Mouse (Mus musculus) lung, embryonic 16.5 days (tissue): ENCODE data around the gene Tmem51. TPM values are rescaled to one million over a fixed set of nuclear protein-coding genes. Genes with fewer than 3 reads are reported as not detected.

Source experiments
- ATAC-seq: fragments of 200-750 bp; cut with Nextera tagmentation; 2 replicates; pipeline ENCODE4 v1.8.0; 2017; ENCODE audit warnings: low read depth, mild to moderate bottlenecking, moderate library complexity
- H3K27ac ChIP-seq: fragments of 300-500 bp; sonication (generic); 2 replicates; pipeline ENCODE4 v1.5.1; 2014; ENCODE audit warnings: mild to moderate bottlenecking, control low read depth, low read length
- H3K27me3 ChIP-seq: fragments of 300-500 bp; sonication (generic); 2 replicates; pipeline ENCODE4 v1.6.1; 2014; ENCODE audit warnings: low read depth, low read length, mixed read lengths; ENCODE audit not compliant: control insufficient read depth, insufficient read depth
- H3K36me3 ChIP-seq: fragments of 300-500 bp; sonication (generic); 2 replicates; pipeline ENCODE4 v1.6.1; 2014; ENCODE audit warnings: low read length; ENCODE audit not compliant: control insufficient read depth, insufficient read depth
- H3K4me1 ChIP-seq: fragments of 300-500 bp; sonication (generic); replicated peaks from 2 replicates; pipeline ENCODE4 v1.6.1; 2014; ENCODE audit warnings: low read length, mixed read lengths; ENCODE audit not compliant: control insufficient read depth, insufficient read depth
- H3K4me2 ChIP-seq: fragments of 300-500 bp; sonication (generic); 2 replicates; pipeline ENCODE4 v1.6.1; 2014; ENCODE audit warnings: low read depth, low read length, control low read depth
- H3K4me3 ChIP-seq: fragments of 300-500 bp; sonication (generic); 2 replicates; pipeline ENCODE4 v1.5.1; 2014; ENCODE audit warnings: mild to moderate bottlenecking, low read length, control low read depth
- H3K9ac ChIP-seq: fragments of 300-500 bp; sonication (generic); 2 replicates; pipeline ENCODE4 v1.6.1; 2014; ENCODE audit warnings: low read length, control low read depth
- H3K9me3 ChIP-seq: fragments of 300-500 bp; sonication (generic); 2 replicates; pipeline ENCODE4 v1.6.1; 2016; ENCODE audit warnings: low read length; ENCODE audit not compliant: control insufficient read depth
- WGBS: fragments of 180-500 bp; shearing (Covaris S2); extraction: QIAGEN DNeasy Blood & Tissue Kit; methylation state at CpG from one replicate; pipeline ENCODE4 v1.1.7; 2014; 5-methylcytosine and 5-hydroxymethylcytosine counted together
- polyA plus RNA-seq: library from polyadenylated mRNA; unstranded; fragments of >200 nt; fragmentation: Nextera tagmentation; extraction: Ambion mirVana; gene quantifications from 2 replicates; pipeline ENCODE4 v1.2.1, GENCODE M21; 2015

The Tmem51 gene
- polyA plus RNA-seq, 1 experiment from 2014 or later: 25.7 TPM

DNA sequence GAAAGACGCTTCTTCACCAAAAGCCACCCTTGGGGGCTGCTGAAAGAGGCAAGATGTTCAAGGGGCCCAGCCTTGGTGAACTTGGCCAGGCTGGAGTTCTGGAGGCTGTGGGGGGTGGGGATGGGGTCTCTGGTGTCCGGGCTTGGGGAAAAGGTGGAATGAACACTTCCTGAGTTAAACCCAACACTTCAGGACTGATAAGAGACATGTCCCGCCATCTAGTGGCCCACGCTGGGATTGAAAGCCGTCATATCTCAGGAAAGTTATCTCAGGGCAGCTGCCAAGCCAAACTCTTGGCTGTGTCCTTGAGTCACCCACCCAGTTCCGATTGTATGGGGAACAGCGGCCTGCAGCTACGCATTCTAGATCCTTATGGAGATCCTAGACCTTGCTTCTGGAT is 14.2 kb upstream of the Tmem51 start:
- peak; percentile 63 for ATAC-seq
- H3K4me1 ChIP-seq: peaks cover 25% of the 10 kb centered on the region
- peak overlapping the region; percentile 51 for H3K4me2 ChIP-seq
- 0 out of 2 replicates have a peak overlapping the region, but pooled peaks have one; percentile 8 for H3K9ac ChIP-seq
- H3K4me3 ChIP-seq: 0 out of 2 replicates have a peak overlapping the region, but pooled peaks have one; percentile 18
- no peaks in the 10 kb centered on the region for H3K27me3 ChIP-seq
- WGBS: 7% methylated on average over 8 of the region's 8 CpGs
- peak overlapping the region; percentile 80; the same call in 1 of the 2 replicates for H3K27ac ChIP-seq
- no peaks in the 10 kb centered on the region for H3K36me3 ChIP-seq
- H3K9me3 ChIP-seq: no peaks in the 10 kb centered on the region

- 6% methylated on average over 5 of the region's 5 CpGs for WGBS
- no peaks in the 10 kb centered on the region for H3K27me3 ChIP-seq
- H3K36me3 ChIP-seq: no peaks in the 10 kb centered on the region
- no peaks in the 10 kb centered on the region for H3K9me3 ChIP-seq
- no peak overlapping the region for H3K9ac ChIP-seq
- ATAC-seq: peak; percentile 85
- H3K27ac ChIP-seq: peak overlapping the region; percentile 80
- H3K4me2 ChIP-seq: peak overlapping the region; percentile 51
- 0 out of 2 replicates have a peak overlapping the region, but pooled peaks have one; percentile 18 for H3K4me3 ChIP-seq
- H3K4me1 ChIP-seq: peaks cover 22% of the 10 kb centered on the region
These were observed 13.8 kb upstream of the Tmem51 start for GRCm38 (mm10) chr4:142097871-142098270.

DNA sequence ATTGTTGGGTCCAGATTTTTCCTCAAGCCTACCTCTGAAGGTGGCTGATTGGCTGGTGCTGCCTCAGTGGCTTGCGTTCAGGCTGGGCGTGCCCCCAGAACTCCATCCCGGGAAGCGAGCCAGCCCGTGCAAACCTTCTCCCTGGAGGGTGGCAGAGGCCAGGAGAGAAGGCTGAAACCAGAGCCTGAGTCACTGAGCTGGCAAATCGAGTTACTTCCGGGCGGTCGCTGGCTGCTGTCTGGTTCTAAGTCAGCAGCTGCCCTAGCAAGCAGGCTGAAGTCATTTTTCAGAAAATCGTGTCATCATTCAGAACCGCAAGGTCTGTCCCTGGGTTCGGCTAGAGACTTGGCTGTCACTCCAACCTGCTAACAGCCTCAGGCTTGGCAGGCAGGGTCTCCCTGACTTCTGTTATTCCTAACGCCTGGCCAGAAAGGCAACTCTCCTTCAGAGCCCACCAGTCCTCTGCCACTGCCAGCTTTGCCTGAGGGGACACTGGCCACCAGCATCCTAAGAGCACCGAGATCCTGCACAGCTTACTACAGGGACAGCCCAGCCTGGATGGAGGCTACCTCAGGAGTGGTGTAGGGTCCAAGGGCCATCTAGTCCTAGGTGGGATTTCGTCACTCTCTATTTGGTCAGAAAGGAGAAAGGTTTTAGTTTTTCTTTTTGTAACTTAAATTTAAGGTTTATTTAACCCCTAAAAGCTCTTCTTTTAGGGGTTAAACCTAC is 11.6 kb upstream of the Tmem51 start:
- Histone ChIP-seq H3K36me3 (no peaks in the 10 kb centered on the region), H3K9me3 (no peaks in the 10 kb centered on the region), H3K4me3 (no peak overlapping the region), H3K27me3 (no peaks in the 10 kb centered on the region), H3K4me1 (peaks cover 20% of the 10 kb centered on the region), H3K9ac (no peak overlapping the region), H3K4me2 (no peak overlapping the region), H3K27ac (no peak overlapping the region)
- WGBS: 48% methylated on average over 15 of the region's 15 CpGs
- peak; percentile 21; the same call in 1 of the 2 replicates for ATAC-seq

GRCm38 (mm10) chr4:142094386-142094785 is 10.3 kb upstream of the Tmem51 start:
- no peak overlapping the region for H3K27ac ChIP-seq
- ATAC-seq: no peak

DNA sequence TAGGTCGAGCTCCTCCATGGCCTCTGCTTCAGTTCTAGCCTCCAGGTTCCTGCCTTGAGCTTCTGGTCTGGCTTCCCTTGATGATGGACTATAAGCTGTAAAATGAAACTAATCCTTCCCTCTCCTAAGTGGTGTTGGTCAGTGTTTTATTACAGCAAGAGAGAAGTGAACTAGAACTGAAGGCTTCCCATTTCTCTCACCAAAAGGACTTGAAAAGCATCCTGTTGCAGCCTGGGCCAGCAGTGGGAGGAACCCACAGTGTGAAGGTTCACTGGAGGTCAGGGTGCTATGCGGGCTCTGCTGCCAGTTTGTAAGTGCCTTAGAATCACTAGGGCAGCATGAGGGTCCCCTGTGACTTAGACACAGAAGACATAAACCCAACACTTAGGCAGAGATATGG is 7.0 kb upstream of the Tmem51 start:
- H3K9ac ChIP-seq: no peak overlapping the region
- no peak for ATAC-seq

More at GRCm38 (mm10) chr4:142094386-142094785, 10.3 kb upstream of the Tmem51 start:
- Histone ChIP-seq H3K4me3 (no peak overlapping the region), H3K4me2 (no peak overlapping the region), H3K9ac (no peak overlapping the region), H3K27me3 (no peaks in the 10 kb centered on the region), H3K36me3 (no peaks in the 10 kb centered on the region), H3K9me3 (no peaks in the 10 kb centered on the region), H3K4me1 (peaks cover 20% of the 10 kb centered on the region)
- WGBS: 72% methylated on average over 11 of the region's 11 CpGs

GRCm38 (mm10) chr4:142089966-142090365 is 5.9 kb upstream of the Tmem51 start:
- Histone ChIP-seq H3K27me3 (no peaks in the 10 kb centered on the region), H3K9ac (no peak overlapping the region), H3K27ac (no peak overlapping the region), H3K4me3 (no peak overlapping the region), H3K9me3 (no peaks in the 10 kb centered on the region), H3K36me3 (no peaks in the 10 kb centered on the region), H3K4me2 (no peak overlapping the region), H3K4me1 (no peaks in the 10 kb centered on the region; the same call in 1 of the 2 replicates)
- no peak for ATAC-seq
- 70% methylated on average over 6 of the region's 6 CpGs for WGBS

More for the DNA sequence above, 7.0 kb upstream of the Tmem51 start:
- Histone ChIP-seq H3K4me1 (peaks cover 6% of the 10 kb centered on the region; the same call in 1 of the 2 replicates), H3K36me3 (no peaks in the 10 kb centered on the region), H3K4me3 (no peak overlapping the region), H3K9me3 (no peaks in the 10 kb centered on the region), H3K27me3 (no peaks in the 10 kb centered on the region), H3K4me2 (no peak overlapping the region), H3K27ac (no peak overlapping the region)
- WGBS: 60% methylated on average over 2 of the region's 2 CpGs

GRCm38 (mm10) chr4:142088836-142089235 is 4.7 kb upstream of the Tmem51 start:
- H3K36me3 ChIP-seq: no peaks in the 10 kb centered on the region
- whole genome bisulfite sequencing: 53% methylated on average over 6 of the region's 6 CpGs
- no peaks in the 10 kb centered on the region for H3K27me3 ChIP-seq
- no peaks in the 10 kb centered on the region for H3K9me3 ChIP-seq
- H3K27ac ChIP-seq: no peak overlapping the region
- H3K4me3 ChIP-seq: no peak overlapping the region
- ATAC-seq: no peak
- H3K9ac ChIP-seq: no peak overlapping the region
- H3K4me2 ChIP-seq: no peak overlapping the region
- H3K4me1 ChIP-seq: no peaks in the 10 kb centered on the region; the same call in 1 of the 2 replicates

DNA sequence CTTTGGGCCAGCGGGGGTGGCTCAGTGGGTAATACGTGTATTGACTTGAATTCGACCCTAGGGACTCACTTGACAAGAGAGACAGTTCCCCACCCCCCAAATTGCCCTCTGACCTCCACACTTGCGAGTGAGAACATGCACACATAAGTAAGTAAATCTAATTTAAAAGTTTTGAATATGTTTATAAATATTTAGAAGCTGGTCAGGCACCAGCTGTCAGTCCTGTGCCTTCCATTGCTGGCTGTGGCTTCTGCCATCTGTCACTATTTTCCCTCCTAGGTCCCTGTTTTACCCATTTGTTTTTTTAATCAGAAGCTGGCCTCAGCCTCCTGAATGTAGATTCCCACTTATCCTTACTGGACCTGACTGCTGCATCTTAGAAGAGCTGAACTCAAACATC is 4.3 kb upstream of the Tmem51 start:
- 41% methylated on average over 4 of the region's 4 CpGs for WGBS
- Histone ChIP-seq H3K9me3 (no peaks in the 10 kb centered on the region), H3K9ac (no peak overlapping the region), H3K4me2 (no peak overlapping the region), H3K4me1 (peaks cover 2% of the 10 kb centered on the region), H3K4me3 (no peak overlapping the region), H3K27ac (no peak overlapping the region), H3K27me3 (no peaks in the 10 kb centered on the region), H3K36me3 (no peaks in the 10 kb centered on the region)
- no peak for ATAC-seq

DNA sequence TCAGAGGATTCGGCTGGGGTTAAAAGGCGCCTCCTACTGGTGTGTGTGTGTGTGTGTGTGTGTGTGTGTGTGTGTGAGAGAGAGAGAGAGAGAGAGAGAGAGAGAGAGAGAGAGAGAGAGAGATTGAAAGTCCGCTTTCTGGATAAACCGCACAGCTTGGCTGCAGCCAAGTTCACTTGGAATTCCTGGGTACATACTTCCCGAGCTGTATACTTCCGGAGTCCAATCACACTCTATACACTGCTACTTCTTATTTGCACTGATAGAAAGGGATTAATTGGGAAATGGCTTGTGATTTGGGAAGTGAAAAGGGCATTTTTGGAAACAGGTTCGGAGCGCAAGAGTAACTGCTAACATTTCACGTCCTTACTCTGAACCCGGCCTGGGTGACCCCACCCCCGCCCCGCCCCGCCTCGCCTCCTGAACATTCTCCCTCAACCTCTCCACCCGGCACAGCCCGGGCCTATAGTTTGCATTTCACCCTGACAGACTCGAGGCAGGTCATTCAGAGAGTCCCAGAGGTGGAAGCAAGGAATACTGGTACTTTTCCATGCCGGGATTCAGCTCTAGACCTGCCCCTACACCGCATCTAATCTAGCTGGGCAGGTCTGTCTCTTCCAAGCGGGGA is 946 bp upstream of the Tmem51 start:
- H3K4me3 ChIP-seq: peak overlapping the region; percentile 79
- no peaks in the 10 kb centered on the region for H3K27me3 ChIP-seq
- peak overlapping the region; percentile 95 for H3K4me2 ChIP-seq
- WGBS: 7% methylated on average over 20 of the region's 20 CpGs
- ATAC-seq: peak; percentile 23; the same call in 1 of the 2 replicates
- peaks cover 30% of the 10 kb centered on the region for H3K4me1 ChIP-seq
- H3K27ac ChIP-seq: peak overlapping the region; percentile 96
- H3K9ac ChIP-seq: peak overlapping the region; percentile 86
- H3K9me3 ChIP-seq: no peaks in the 10 kb centered on the region
- no peaks in the 10 kb centered on the region for H3K36me3 ChIP-seq
